Comparison of ENCODE assay signal across 24 mouse cellular contexts in the genomic region with DNA sequence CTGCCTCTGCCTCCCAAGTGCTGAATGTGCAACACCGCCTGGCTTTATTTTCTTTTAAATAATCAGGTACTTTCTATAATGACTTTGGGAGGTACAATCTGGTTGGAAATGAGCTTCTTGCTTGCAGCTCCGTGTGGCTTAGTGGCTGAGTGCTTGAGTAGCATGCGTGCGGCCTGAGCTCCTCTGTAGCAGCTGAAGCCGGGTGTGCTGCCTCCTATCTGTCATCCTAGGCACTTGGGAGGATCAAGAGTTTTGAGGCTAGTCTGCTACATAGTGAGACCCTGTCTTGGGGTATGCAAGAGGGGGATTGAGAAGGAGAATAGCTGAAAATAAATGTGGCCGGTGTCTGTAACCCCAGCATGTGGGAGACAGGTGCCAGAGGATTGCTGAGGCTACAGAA.
"Had no signal": no experiment of that assay in that cellular context is flagged by ENCODE, and none has a peak within 500 bp of the region (broad histone marks: within the 10 kb centered on the region; RNA-seq: fewer than 3 reads in every experiment).

No protein-coding gene starts in this region.

- H3K27ac ChIP-seq: heart, embryonic 10.5 days; hindbrain, embryonic 10.5 days; hindbrain, embryonic 12.5 days; hindbrain, embryonic 14.5 days; left cerebral cortex, adult 2 months; limb, embryonic 10.5 days; limb, embryonic 12.5 days; liver, embryonic 13.5 days had no signal

- H3K27me3 ChIP-seq: heart, embryonic 12.5 days; hindbrain, embryonic 12.5 days; limb, embryonic 12.5 days; liver, embryonic 13.5 days had no signal

- H3K4me1 ChIP-seq: heart, embryonic 10.5 days; heart, embryonic 12.5 days; hindbrain, embryonic 10.5 days; hindbrain, embryonic 12.5 days; limb, embryonic 10.5 days; limb, embryonic 12.5 days; liver, embryonic 13.5 days had no signal

- H3K9me3 ChIP-seq: heart, embryonic 10.5 days; heart, embryonic 12.5 days; hindbrain, embryonic 10.5 days; hindbrain, embryonic 12.5 days; limb, embryonic 10.5 days; limb, embryonic 12.5 days; liver, embryonic 13.5 days had no signal

- DNase-seq: gastrocnemius, postnatal 14 days; gastrocnemius, postnatal 36 days; heart, adult 18-20 months; heart, postnatal 10 days; heart, postnatal 4 days; kidney, adult 18-20 months; kidney, adult 8-10 months; kidney, postnatal 10 days; kidney, postnatal 25 days; kidney, postnatal 4 days; layer of hippocampus, adult 9-11 months; liver; liver, embryonic 13.5 days had no signal

- H3K4me3 ChIP-seq: heart, embryonic 10.5 days; heart, embryonic 12.5 days; hindbrain, embryonic 10.5 days; hindbrain, embryonic 12.5 days; left cerebral cortex, adult 2 months; limb, embryonic 10.5 days; limb, embryonic 12.5 days; liver, embryonic 13.5 days had no signal

- ATAC-seq: hindbrain, embryonic 16.5 days; inflammation-experienced regulatory T-cells, adult 6 months; intestine, embryonic 16.5 days had no signal
